ENCODE assay signal across 9 mouse cellular contexts in the genomic region with DNA sequence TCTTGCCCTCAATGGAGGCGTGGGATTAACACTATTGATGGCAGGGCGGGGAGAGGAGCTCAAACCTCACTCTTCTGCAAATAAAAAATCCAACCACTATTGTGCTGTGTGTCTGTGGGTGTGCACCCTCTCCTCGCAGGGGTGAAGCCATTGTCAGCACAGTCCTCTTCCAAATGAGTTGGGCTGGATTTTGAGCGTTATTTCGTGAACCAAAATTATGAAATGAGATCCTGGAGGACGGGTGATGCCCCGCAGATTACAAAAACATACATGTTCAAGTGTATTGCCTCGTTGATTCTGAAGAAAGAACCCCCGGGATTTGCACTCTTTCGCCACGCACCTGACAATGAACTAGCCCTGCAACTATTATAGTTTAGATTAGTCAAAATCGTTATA. TPM values are rescaled to one million over a fixed set of nuclear protein-coding genes. Genes with fewer than 3 reads are reported as not detected.
DNase-seq lines count a peak whose midpoint lies in the region; ATAC-seq lines count a peak whose summit lies in the region.
"Had no signal": no experiment of that assay in that cellular context is flagged by ENCODE, and none has a peak within 500 bp of the region (broad histone marks: within the 10 kb centered on the region; RNA-seq: fewer than 3 reads in every experiment).

No protein-coding gene starts in this region.

- 0 out of 2 replicates have a peak overlapping the region, but pooled peaks have one; percentile 39 for H3K4me3 ChIP-seq in liver, embryonic 11.5 days (ENCODE audit: low read depth, low read length)
- peak overlapping the region; percentile 33 for H3K4me3 ChIP-seq in embryonic facial prominence, embryonic 15.5 days (replicated peaks)
- H3K4me3 ChIP-seq in hindbrain, embryonic 15.5 days = peak overlapping the region; percentile 17; the same call in 1 of the 2 replicates
- 0 out of 2 replicates have a peak overlapping the region, but pooled peaks have one; percentile 8 for H3K4me3 ChIP-seq in midbrain, embryonic 15.5 days

- peak overlapping the region; percentile 61 for H3K4me2 ChIP-seq in liver, embryonic 11.5 days
- peak overlapping the region; percentile 46 for H3K4me2 ChIP-seq in embryonic facial prominence, embryonic 15.5 days (replicated peaks)
- H3K4me2 ChIP-seq in hindbrain, embryonic 15.5 days = peak overlapping the region; percentile 48
- peak overlapping the region; percentile 36 for H3K4me2 ChIP-seq in midbrain, embryonic 15.5 days

- no peak for ATAC-seq in liver, embryonic 11.5 days (replicated peaks; ENCODE audit: low FRiP score)
- no peak for ATAC-seq in embryonic facial prominence, embryonic 15.5 days (ENCODE audit: insufficient number of reproducible peaks, low FRiP score, low TSS enrichment, low read depth)
- ATAC-seq in hindbrain, embryonic 15.5 days (ENCODE audit: low FRiP score, low read depth) = no peak
- no peak for ATAC-seq in midbrain, embryonic 15.5 days (replicated peaks)
- ATAC-seq in monocyte, adult 5-6 weeks (replicated peaks; ENCODE audit: insufficient number of reproducible peaks, low FRiP score, low TSS enrichment, poor library complexity, severe bottlenecking) = no peak

- no peaks in the 10 kb centered on the region for H3K9me3 ChIP-seq in liver, embryonic 11.5 days (ENCODE audit: control insufficient read depth, low read length)
- H3K9me3 ChIP-seq in embryonic facial prominence, embryonic 15.5 days (replicated peaks) = no peaks in the 10 kb centered on the region
- no peaks in the 10 kb centered on the region for H3K9me3 ChIP-seq in hindbrain, embryonic 15.5 days
- H3K9me3 ChIP-seq in midbrain, embryonic 15.5 days = no peaks in the 10 kb centered on the region; the same call in 1 of the 2 replicates

- peaks cover 83% of the 10 kb centered on the region for H3K27me3 ChIP-seq in liver, embryonic 11.5 days (replicated peaks; ENCODE audit: control insufficient read depth, insufficient read depth, low read length)
- peaks cover 82% of the 10 kb centered on the region for H3K27me3 ChIP-seq in embryonic facial prominence, embryonic 15.5 days
- H3K27me3 ChIP-seq in hindbrain, embryonic 15.5 days = peaks cover 69% of the 10 kb centered on the region
- peaks cover 78% of the 10 kb centered on the region for H3K27me3 ChIP-seq in midbrain, embryonic 15.5 days (replicated peaks)

- no peak overlapping the region for H3K9ac ChIP-seq in liver, embryonic 11.5 days (ENCODE audit: low read depth, low read length)
- no peak overlapping the region for H3K9ac ChIP-seq in embryonic facial prominence, embryonic 15.5 days
- no peak overlapping the region for H3K9ac ChIP-seq in hindbrain, embryonic 15.5 days
- no peak overlapping the region for H3K9ac ChIP-seq in midbrain, embryonic 15.5 days

- DNase-seq in liver, embryonic 11.5 days (ENCODE audit: low spot score) = no peak
- no peak for DNase-seq in liver
- DNase-seq in cerebellum, adult 11 months = no peak
- no peak for DNase-seq in adipocyte (ENCODE audit: low spot score)

- peaks cover 25% of the 10 kb centered on the region for H3K4me1 ChIP-seq in liver, embryonic 11.5 days (replicated peaks; ENCODE audit: control insufficient read depth, insufficient read depth, low read length)
- peaks cover 44% of the 10 kb centered on the region for H3K4me1 ChIP-seq in embryonic facial prominence, embryonic 15.5 days
- H3K4me1 ChIP-seq in hindbrain, embryonic 15.5 days (replicated peaks) = peaks cover 39% of the 10 kb centered on the region
- H3K4me1 ChIP-seq in midbrain, embryonic 15.5 days = peaks cover 39% of the 10 kb centered on the region

- H3K27ac ChIP-seq in liver, embryonic 11.5 days (ENCODE audit: low read depth, low read length) = no peak overlapping the region
- H3K27ac ChIP-seq in embryonic facial prominence, embryonic 15.5 days (replicated peaks) = no peak overlapping the region
- H3K27ac ChIP-seq in hindbrain, embryonic 15.5 days (replicated peaks) = no peak overlapping the region
- H3K27ac ChIP-seq in midbrain, embryonic 15.5 days = no peak overlapping the region

- 30% methylated on average over 12 of the region's 12 CpGs for WGBS in liver, embryonic 11.5 days
- 16% methylated on average over 12 of the region's 12 CpGs for WGBS in embryonic facial prominence, embryonic 15.5 days
- 21% methylated on average over 12 of the region's 12 CpGs for WGBS in hindbrain, embryonic 15.5 days
- 14% methylated on average over 12 of the region's 12 CpGs for WGBS in midbrain, embryonic 15.5 days

- H3K36me3 ChIP-seq in liver, embryonic 11.5 days (ENCODE audit: control insufficient read depth, insufficient read depth, low read length) = no peaks in the 10 kb centered on the region
- H3K36me3 ChIP-seq in embryonic facial prominence, embryonic 15.5 days = no peaks in the 10 kb centered on the region
- H3K36me3 ChIP-seq in hindbrain, embryonic 15.5 days = no peaks in the 10 kb centered on the region
- H3K36me3 ChIP-seq in midbrain, embryonic 15.5 days (replicated peaks) = no peaks in the 10 kb centered on the region

RNA-seq across cellular contexts. Expression of a gene that starts 1.2 kb away (rescaled TPM):
- polyA plus RNA-seq in liver, embryonic 11.5 days (2014; fragmentation: Nextera tagmentation; extraction: Ambion mirVana) = 0.22 and 0.30 TPM in 2 replicates
- polyA plus RNA-seq in embryonic facial prominence, embryonic 15.5 days (2015; fragmentation: Nextera tagmentation; extraction: Ambion mirVana) = 1.1 and 1.3 TPM in 2 replicates
- polyA plus RNA-seq in hindbrain, embryonic 15.5 days (2015; fragmentation: Nextera tagmentation; extraction: Ambion mirVana) = not detected in 2 replicates
- not detected in 2 replicates for polyA plus RNA-seq in midbrain, embryonic 15.5 days (2015; fragmentation: Nextera tagmentation; extraction: Ambion mirVana)
- total RNA-seq in monocyte, adult 5-6 weeks (2017) = 3.3 to 15.9 TPM (median 3.8 TPM) in 3 replicates
- total RNA-seq: gastrocnemius, adult 18-20 months had no signal
